Mouse (Mus musculus) ES-E14 (cell line): Measurements from ENCODE around the gene Gm10645. TPM values are rescaled to one million over a fixed set of nuclear protein-coding genes. Genes with fewer than 3 reads are reported as not detected.

Experiments used
- DNase-seq: peaks from one replicate; pipeline ENCODE4 v3.0.0-alpha.2; 2013; ENCODE audit warnings: low read depth, low spot score
- H3K27ac ChIP-seq: 2 replicates; pipeline ENCODE4 v1.5.1; 2012; ENCODE audit warnings: low read depth, mild to moderate bottlenecking, low read length, moderate library complexity, mixed read lengths; ENCODE audit not compliant: poor library complexity, insufficient read depth, severe bottlenecking
- H3K36me3 ChIP-seq: 2 replicates; pipeline ENCODE4 v1.6.1; 2012; ENCODE audit warnings: mild to moderate bottlenecking, low read length, moderate library complexity, mixed read lengths; ENCODE audit not compliant: control insufficient read depth, poor library complexity, insufficient read depth, severe bottlenecking
- H3K4me1 ChIP-seq, 2 experiments: fragments of 150-350 bp in 1 of 2; sonication (generic) in 1 of 2; 2 replicates each; pipeline ENCODE4 v1.6.1; 2012; ENCODE audit warnings: low read length in 2 of 2, mild to moderate bottlenecking in 1 of 2, mixed read lengths in 1 of 2; ENCODE audit not compliant: control insufficient read depth in 2 of 2, insufficient read depth in 2 of 2, poor library complexity in 1 of 2
- H3K4me3 ChIP-seq, 2 experiments: fragments of 150-350 bp in 1 of 2; sonication (generic) in 1 of 2; 2 replicates each; pipeline ENCODE4 v1.5.1; 2012; ENCODE audit warnings: low read length in 2 of 2, low read depth in 1 of 2, mild to moderate bottlenecking in 1 of 2, mixed read lengths in 1 of 2; ENCODE audit not compliant: insufficient read depth in 1 of 2, poor library complexity in 1 of 2, severe bottlenecking in 1 of 2
- H3K9ac ChIP-seq: 2 replicates; pipeline ENCODE4 v1.6.1; 2012; ENCODE audit warnings: low read depth, mild to moderate bottlenecking, low read length, mixed read lengths; ENCODE audit not compliant: poor library complexity, insufficient read depth, severe bottlenecking
- H3K9me3 ChIP-seq: fragments of 150-350 bp; sonication (generic); 2 replicates; pipeline ENCODE4 v1.6.1; 2012; ENCODE audit warnings: low read depth, mild to moderate bottlenecking, low read length; ENCODE audit not compliant: control insufficient read depth, insufficient read depth
- CHD2 ChIP-seq: IDR thresholded peaks from 2 replicates; pipeline ENCODE4 v1.6.1; 2014; ENCODE audit warnings: mild to moderate bottlenecking, low read depth, low read length, inconsistent platforms
- HCFC1 ChIP-seq: IDR thresholded peaks from 2 replicates; pipeline ENCODE4 v1.6.1; 2012; ENCODE audit warnings: low read length, inconsistent platforms, borderline replicate concordance; ENCODE audit not compliant: insufficient read depth
- MAFK ChIP-seq: IDR thresholded peaks from 2 replicates; pipeline ENCODE4 v1.6.1; 2014; ENCODE audit warnings: mild to moderate bottlenecking, low read depth, low read length, inconsistent platforms; ENCODE audit not compliant: insufficient read depth
- ZC3H11A ChIP-seq: IDR thresholded peaks from 2 replicates; pipeline ENCODE4 v1.6.1; 2012; ENCODE audit warnings: low read depth, mild to moderate bottlenecking, inconsistent platforms, low read length, borderline replicate concordance
- ZNF384 ChIP-seq: IDR thresholded peaks from 2 replicates; pipeline ENCODE4 v1.6.1; 2012; ENCODE audit warnings: low read depth, low read length, inconsistent platforms
- in situ Hi-C, 2 experiments: fragments of 600-800 bp; cut with MboI; formaldehyde crosslinking; loops; one replicate each; pipeline ENCODE4 v1.15.1; 2025; ENCODE audit warnings: low sequenced_read_pairs in 2 of 2, inconsistent platforms in 1 of 2; ENCODE audit not compliant: unreplicated experiment in 2 of 2
- total RNA-seq: library from RNA; depleted of rRNA; stranded (reverse); fragments of 300-350 nt; gene quantifications from 2 replicates; pipeline ENCODE4 v1.2.3, GENCODE M21; 2012; rRNA removed

The Gm10645 gene
- 0.58 and 1.0 TPM in 2 replicates for total RNA-seq

DNA sequence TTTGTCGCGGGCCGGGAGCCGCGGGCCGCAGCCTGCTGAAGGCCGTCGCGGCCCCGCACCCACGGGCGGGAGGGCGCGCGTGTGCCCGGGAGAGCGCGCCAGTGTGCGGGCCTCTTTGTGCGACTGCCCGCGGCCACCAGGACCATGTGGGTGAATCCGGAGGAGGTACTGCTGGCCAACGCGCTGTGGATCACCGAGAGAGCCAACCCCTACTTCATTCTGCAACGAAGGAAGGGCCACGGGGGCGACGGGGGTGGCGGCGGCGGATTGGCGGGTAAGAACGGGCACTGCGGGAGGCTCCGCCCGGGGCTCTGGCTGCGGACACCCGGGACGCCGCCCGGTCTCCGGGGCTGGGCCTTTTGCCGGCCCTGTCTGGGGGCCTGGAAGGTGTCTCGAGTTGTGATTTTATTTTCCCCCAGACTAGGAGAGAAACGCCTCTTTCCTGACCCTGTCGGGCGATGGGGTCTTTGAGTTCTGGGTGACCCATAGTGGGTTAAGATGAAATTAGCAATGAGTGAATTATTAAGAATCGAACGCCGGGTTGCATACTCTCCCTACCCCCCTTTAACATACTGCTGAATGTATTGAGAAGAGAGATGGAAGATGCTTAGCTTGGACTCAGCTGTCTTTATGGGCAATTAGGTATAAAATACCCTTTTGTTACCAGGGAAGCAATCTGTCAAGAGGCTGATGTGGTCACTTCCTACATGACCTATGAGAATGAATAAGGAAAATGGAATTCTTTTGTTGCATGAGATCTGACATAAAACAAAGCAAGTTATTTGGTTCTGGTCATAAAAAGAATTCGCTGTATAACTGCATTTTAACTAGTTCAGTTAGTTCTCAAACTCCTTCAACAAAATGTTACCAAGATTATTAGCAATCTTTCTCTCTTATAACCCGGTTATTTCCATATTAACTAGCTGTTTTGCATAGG, at the start of gene Gm10645:
TSS of gene Gm10645 (minus strand) at position 240 of the 937 bp plus-strand sequence.
- in situ Hi-C loops: no loop called here
- peak within 1 kb of the TSS; percentile 67; the same call in 1 of the 2 replicates for H3K27ac ChIP-seq
- TF ChIP-seq MAFK: no peak
- no peak for TF ChIP-seq ZC3H11A
- TF ChIP-seq ZNF384: no peak
- no peak for TF ChIP-seq CHD2
- TF ChIP-seq HCFC1: no peak

GRCm38 (mm10) chr8:83215065-83215464, 49.1 kb upstream of the Gm10645 start:
- Histone ChIP-seq H3K4me1 (peaks cover 0 to 2% of the 10 kb centered on the region in 2 experiments; a peak in 1 of 4 replicates), H3K9me3 (no peaks in the 10 kb centered on the region), H3K4me3 (no peak overlapping the region), H3K9ac (no peak overlapping the region), H3K27ac (no peak overlapping the region), H3K36me3 (peaks cover 9% of the 10 kb centered on the region)
- in situ Hi-C loops: no loop called here
- no peak for DNase-seq
- no peak for TF ChIP-seq MAFK
- TF ChIP-seq HCFC1: no peak
- no peak for TF ChIP-seq ZC3H11A
- no peak for TF ChIP-seq ZNF384
- TF ChIP-seq CHD2: no peak

More for the DNA sequence above, at the start of gene Gm10645:
- Histone ChIP-seq H3K9ac (peak within 1 kb of the TSS; percentile 87), H3K36me3 (no peaks in the 10 kb centered on the region), H3K4me1 (peaks cover 11 to 12% of the 10 kb centered on the region in 2 experiments), H3K4me3 (peak within 1 kb of the TSS; percentile 67 to 77), H3K9me3 (no peaks in the 10 kb centered on the region)
- no peak for DNase-seq

DNA sequence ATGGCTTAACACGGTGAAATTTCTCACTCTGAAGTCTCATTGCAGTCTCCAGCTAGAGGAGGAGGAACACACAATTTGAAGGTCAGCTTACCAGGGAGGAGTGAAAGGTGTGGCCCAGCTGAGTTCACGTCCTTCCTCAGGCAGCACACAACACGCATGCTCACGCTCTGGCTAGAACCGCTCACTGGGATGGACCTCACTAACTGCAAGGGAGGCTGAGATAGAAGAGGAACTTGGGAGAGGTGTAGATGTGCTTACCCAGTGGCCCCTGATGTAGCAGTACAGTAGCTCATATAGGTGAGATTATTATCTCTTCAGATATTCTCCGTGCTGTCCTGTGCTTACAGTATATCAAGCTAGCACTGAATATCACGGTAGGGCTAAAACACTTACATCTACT, 44.7 kb upstream of the Gm10645 start:
- no peak overlapping the region for H3K27ac ChIP-seq
- TF ChIP-seq HCFC1 (no peak), ZC3H11A (no peak), CHD2 (no peak), MAFK (no peak), ZNF384 (no peak)
- no peaks in the 10 kb centered on the region for H3K9me3 ChIP-seq
- peaks cover 8% of the 10 kb centered on the region for H3K36me3 ChIP-seq
- peaks cover 0 to 2% of the 10 kb centered on the region in 2 experiments; a peak in 1 of 4 replicates for H3K4me1 ChIP-seq
- in situ Hi-C loops: no loop called here
- no peak for DNase-seq
- H3K9ac ChIP-seq: no peak overlapping the region
- no peak overlapping the region for H3K4me3 ChIP-seq

- no peak for DNase-seq
- H3K9me3 ChIP-seq: no peaks in the 10 kb centered on the region
- in situ Hi-C loops: no loop called here
- H3K4me3 ChIP-seq: no peak overlapping the region
- H3K27ac ChIP-seq: no peak overlapping the region
- H3K4me1 ChIP-seq: peaks cover 0 to 2% of the 10 kb centered on the region in 2 experiments; a peak in 1 of 4 replicates
- H3K36me3 ChIP-seq: peaks cover 8% of the 10 kb centered on the region
- TF ChIP-seq ZC3H11A: no peak
- TF ChIP-seq CHD2: no peak
- TF ChIP-seq MAFK: no peak
- TF ChIP-seq HCFC1: no peak
- no peak for TF ChIP-seq ZNF384
- H3K9ac ChIP-seq: no peak overlapping the region
These were observed 43.6 kb upstream of the Gm10645 start for GRCm38 (mm10) chr8:83209581-83209980.
